Mouse (Mus musculus): ENCODE measurements at regions not wholly inside any gene's neighbourhood (a gene's known extent, or its start where the extent isn't known, plus 50 kb on each side); places are given as distances from the start of the nearest gene placed in this dataset.

DNA sequence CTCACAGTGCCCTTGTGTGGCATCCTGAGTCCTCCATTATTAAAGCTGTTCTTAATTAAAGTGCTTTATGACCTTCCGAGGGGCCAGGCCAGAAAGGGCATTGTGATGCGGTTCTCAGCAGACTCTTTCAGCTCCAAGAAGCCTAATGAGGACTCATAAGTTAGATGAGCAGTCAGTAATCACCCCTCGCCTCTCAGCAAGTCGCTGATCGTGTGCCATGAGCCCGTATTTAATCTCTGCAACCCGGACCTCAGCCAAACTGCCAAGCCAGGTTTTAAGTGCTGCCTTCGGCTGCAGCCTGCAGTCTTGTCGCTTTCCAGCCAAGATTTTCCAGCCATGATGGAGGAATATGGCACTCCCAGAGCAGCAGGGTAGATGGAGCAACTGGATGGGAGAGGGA is 56.1 kb upstream of the Rbfox1 start:
- no peak for DNase-seq
- TF ChIP-seq CTCF (IDR thresholded peaks at IDR 0.05; ENCODE audit: insufficient read depth, low read length): no peak
- TF ChIP-seq POLR2A (IDR thresholded peaks at IDR 0.05; ENCODE audit: borderline replicate concordance, extremely low read depth, low read depth, low read length): no peak
- no peak overlapping the region for H3K4me3 ChIP-seq (replicated peaks; ENCODE audit: extremely low read depth, low read depth, low read length)
- H3K4me1 ChIP-seq (ENCODE audit: control insufficient read depth, insufficient read depth, low read length): no peaks in the 10 kb centered on the region
- WGBS: 68% methylated on average over 9 of the region's 9 CpGs

DNA sequence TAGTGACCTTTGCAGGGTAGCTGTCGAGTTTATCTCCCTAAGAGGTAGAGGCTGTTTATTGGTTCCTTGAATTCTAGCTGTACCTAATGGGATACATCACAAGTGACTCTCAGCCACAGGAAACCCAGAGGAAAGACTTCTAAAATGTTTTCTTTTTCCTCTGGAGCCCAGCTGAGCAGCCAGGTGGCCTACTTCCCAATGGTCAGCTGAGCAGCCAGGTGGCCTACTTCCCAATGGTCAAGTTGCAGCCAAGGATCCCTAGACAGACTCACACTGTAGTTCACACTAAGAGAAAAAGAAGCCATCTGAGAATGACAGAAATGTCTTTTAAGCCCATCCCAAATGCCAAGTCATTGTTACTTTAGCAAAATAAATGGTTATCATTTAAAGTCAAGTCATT is 61.8 kb upstream of the Rbfox1 start:
- TF ChIP-seq POLR2A (IDR thresholded peaks at IDR 0.05; ENCODE audit: borderline replicate concordance, extremely low read depth, low read depth, low read length) (no peak), CTCF (IDR thresholded peaks at IDR 0.05; ENCODE audit: insufficient read depth, low read length) (no peak)
- 11% methylated on average over 1 of the region's 1 CpGs for WGBS
- no peak for DNase-seq
- Histone ChIP-seq H3K4me1 (ENCODE audit: control insufficient read depth, insufficient read depth, low read length) (no peaks in the 10 kb centered on the region), H3K4me3 (replicated peaks; ENCODE audit: extremely low read depth, low read depth, low read length) (no peak overlapping the region)

- TF ChIP-seq POLR2A (IDR thresholded peaks at IDR 0.05; ENCODE audit: borderline replicate concordance, extremely low read depth, low read depth, low read length) (no peak), CTCF (IDR thresholded peaks at IDR 0.05; ENCODE audit: insufficient read depth, low read length) (no peak)
- H3K4me3 ChIP-seq (replicated peaks; ENCODE audit: extremely low read depth, low read depth, low read length): no peak overlapping the region
- DNase-seq: no peak
- 49% methylated on average over 3 of the region's 3 CpGs for WGBS
- no peaks in the 10 kb centered on the region for H3K4me1 ChIP-seq (ENCODE audit: control insufficient read depth, insufficient read depth, low read length)
These were observed 68.0 kb upstream of the Rbfox1 start for GRCm38 (mm10) chr16:5817166-5817565.

- no peak for TF ChIP-seq POLR2A (IDR thresholded peaks at IDR 0.05; ENCODE audit: borderline replicate concordance, extremely low read depth, low read depth, low read length)
- TF ChIP-seq CTCF (IDR thresholded peaks at IDR 0.05; ENCODE audit: insufficient read depth, low read length): no peak
- no peak for DNase-seq
- no peaks in the 10 kb centered on the region for H3K4me1 ChIP-seq (ENCODE audit: control insufficient read depth, insufficient read depth, low read length)
- no peak overlapping the region for H3K4me3 ChIP-seq (replicated peaks; ENCODE audit: extremely low read depth, low read depth, low read length)
- 77% methylated on average over 2 of the region's 2 CpGs for WGBS
These were observed 72.8 kb upstream of the Rbfox1 start for GRCm38 (mm10) chr16:5812245-5812820.

DNA sequence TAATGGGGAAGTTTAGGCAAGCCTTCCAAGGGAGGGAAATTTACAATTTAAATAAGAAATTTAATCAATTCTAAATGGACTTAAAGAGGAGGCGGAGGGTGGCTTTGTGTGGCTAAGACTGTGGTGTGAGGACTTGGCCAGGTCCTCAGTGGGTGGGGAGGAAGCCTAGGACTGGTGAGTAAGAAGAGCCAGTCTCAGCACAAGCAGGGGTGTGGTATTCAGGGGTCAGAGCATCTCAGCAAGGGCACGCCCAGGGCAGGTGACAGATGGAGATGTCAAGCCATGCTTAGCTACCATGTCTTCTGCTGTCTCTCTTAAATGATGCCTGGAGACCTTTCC is 73.5 kb upstream of the Rbfox1 start:
- Histone ChIP-seq H3K4me3 (replicated peaks; ENCODE audit: extremely low read depth, low read depth, low read length) (no peak overlapping the region), H3K4me1 (ENCODE audit: control insufficient read depth, insufficient read depth, low read length) (no peaks in the 10 kb centered on the region)
- WGBS: 40% methylated on average over 2 of the region's 2 CpGs
- TF ChIP-seq POLR2A (IDR thresholded peaks at IDR 0.05; ENCODE audit: borderline replicate concordance, extremely low read depth, low read depth, low read length) (no peak), CTCF (IDR thresholded peaks at IDR 0.05; ENCODE audit: insufficient read depth, low read length) (no peak)
- DNase-seq: no peak

GRCm38 (mm10) chr16:5810986-5811653 is 74.0 kb upstream of the Rbfox1 start:
- TF ChIP-seq CTCF (IDR thresholded peaks at IDR 0.05; ENCODE audit: insufficient read depth, low read length): no peak
- no peak for DNase-seq
- WGBS: 46% methylated on average over 10 of the region's 10 CpGs
- Histone ChIP-seq H3K4me1 (ENCODE audit: control insufficient read depth, insufficient read depth, low read length) (no peaks in the 10 kb centered on the region), H3K4me3 (replicated peaks; ENCODE audit: extremely low read depth, low read depth, low read length) (no peak overlapping the region)

GRCm38 (mm10) chr16:5798188-5798587 is 87.0 kb upstream of the Rbfox1 start:
- TF ChIP-seq CTCF (IDR thresholded peaks at IDR 0.05; ENCODE audit: insufficient read depth, low read length) (no peak), POLR2A (IDR thresholded peaks at IDR 0.05; ENCODE audit: borderline replicate concordance, extremely low read depth, low read depth, low read length) (no peak)
- no peak for DNase-seq
- WGBS: 64% methylated on average over 7 of the region's 7 CpGs
- no peaks in the 10 kb centered on the region for H3K4me1 ChIP-seq (ENCODE audit: control insufficient read depth, insufficient read depth, low read length)
- H3K4me3 ChIP-seq (replicated peaks; ENCODE audit: extremely low read depth, low read depth, low read length): no peak overlapping the region

DNA sequence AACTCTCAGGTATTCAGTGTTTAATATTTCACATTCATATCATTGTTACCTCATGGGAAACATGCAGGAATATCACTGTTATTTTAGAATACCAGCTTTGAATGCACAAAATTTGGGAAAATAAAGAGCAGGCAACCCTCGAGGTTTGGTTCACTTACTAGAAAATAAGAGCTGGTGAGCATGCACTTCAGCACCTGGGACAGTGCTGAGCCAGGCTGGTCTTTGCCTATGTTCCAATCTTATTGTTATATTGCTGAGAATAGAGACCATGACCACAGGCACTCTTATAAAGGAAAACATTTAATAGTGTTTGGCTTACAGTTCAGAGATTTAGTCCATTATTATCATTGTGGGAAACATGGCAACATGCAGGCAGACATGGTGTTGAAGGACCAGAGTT is 92.9 kb upstream of the Rbfox1 start:
- TF ChIP-seq POLR2A (IDR thresholded peaks at IDR 0.05; ENCODE audit: borderline replicate concordance, extremely low read depth, low read depth, low read length) (no peak), CTCF (IDR thresholded peaks at IDR 0.05; ENCODE audit: insufficient read depth, low read length) (no peak)
- Histone ChIP-seq H3K4me1 (ENCODE audit: control insufficient read depth, insufficient read depth, low read length) (no peaks in the 10 kb centered on the region), H3K4me3 (replicated peaks; ENCODE audit: extremely low read depth, low read depth, low read length) (no peak overlapping the region)
- WGBS: 37% methylated on average over 1 of the region's 1 CpGs
- no peak for DNase-seq

- TF ChIP-seq CTCF (IDR thresholded peaks at IDR 0.05; ENCODE audit: insufficient read depth, low read length) (no peak), POLR2A (IDR thresholded peaks at IDR 0.05; ENCODE audit: borderline replicate concordance, extremely low read depth, low read depth, low read length) (no peak)
- 84% methylated on average over 3 of the region's 3 CpGs for WGBS
These were observed 95.0 kb upstream of the Rbfox1 start for GRCm38 (mm10) chr16:5790161-5790560.

GRCm38 (mm10) chr16:5787206-5787605 is 97.9 kb upstream of the Rbfox1 start:
- TF ChIP-seq CTCF (IDR thresholded peaks at IDR 0.05; ENCODE audit: insufficient read depth, low read length): no peak
- TF ChIP-seq POLR2A (IDR thresholded peaks at IDR 0.05; ENCODE audit: borderline replicate concordance, extremely low read depth, low read depth, low read length): no peak
- H3K4me3 ChIP-seq (replicated peaks; ENCODE audit: extremely low read depth, low read depth, low read length): no peak overlapping the region
- H3K4me1 ChIP-seq (ENCODE audit: control insufficient read depth, insufficient read depth, low read length): no peaks in the 10 kb centered on the region
- DNase-seq: no peak

More at GRCm38 (mm10) chr16:5790161-5790560, 95.0 kb upstream of the Rbfox1 start:
- DNase-seq: no peak
- H3K4me3 ChIP-seq (replicated peaks; ENCODE audit: extremely low read depth, low read depth, low read length): no peak overlapping the region
- no peaks in the 10 kb centered on the region for H3K4me1 ChIP-seq (ENCODE audit: control insufficient read depth, insufficient read depth, low read length)
